Mouse (Mus musculus) embryonic facial prominence, embryonic 14.5 days (tissue): ENCODE measurements around the gene Tnfrsf11a. TPM values are rescaled to one million over a fixed set of nuclear protein-coding genes. Genes with fewer than 3 reads are reported as not detected.

Source experiments
- ATAC-seq: fragments of 200-750 bp; cut with Nextera tagmentation; 2 replicates; pipeline ENCODE4 v1.8.0; 2017; ENCODE audit warnings: low read depth, moderate number of reproducible peaks, moderate TSS enrichment
- DNase-seq: peaks from one replicate; pipeline ENCODE4 v3.0.0-alpha.2; 2015; ENCODE audit warnings: low spot score
- H3K27ac ChIP-seq: fragments of 300-500 bp; sonication (generic); replicated peaks from 2 replicates; pipeline ENCODE4 v1.5.1; 2014; ENCODE audit warnings: low read depth, mild to moderate bottlenecking, low read length, moderate library complexity
- H3K27me3 ChIP-seq: fragments of 300-500 bp; sonication (generic); replicated peaks from 2 replicates; pipeline ENCODE4 v1.6.1; 2014; ENCODE audit warnings: low read length; ENCODE audit not compliant: control insufficient read depth, insufficient read depth
- H3K36me3 ChIP-seq: fragments of 300-500 bp; sonication (generic); 2 replicates; pipeline ENCODE4 v1.6.1; 2014; ENCODE audit warnings: low read length, mixed read lengths; ENCODE audit not compliant: control insufficient read depth, insufficient read depth
- H3K4me1 ChIP-seq: fragments of 300-500 bp; sonication (generic); 2 replicates; pipeline ENCODE4 v1.6.1; 2014; ENCODE audit warnings: antibody characterized with exemption, low read length; ENCODE audit not compliant: control insufficient read depth, insufficient read depth
- H3K4me2 ChIP-seq: fragments of 300-500 bp; sonication (generic); 2 replicates; pipeline ENCODE4 v1.6.1; 2014; ENCODE audit warnings: low read depth, mild to moderate bottlenecking, low read length, moderate library complexity, mixed read lengths
- H3K4me3 ChIP-seq: fragments of 300-500 bp; sonication (generic); 2 replicates; pipeline ENCODE4 v1.5.1; 2014; ENCODE audit warnings: low read depth, mild to moderate bottlenecking, low read length
- H3K9ac ChIP-seq: fragments of 300-500 bp; sonication (generic); 2 replicates; pipeline ENCODE4 v1.6.1; 2014; ENCODE audit warnings: low read depth, mild to moderate bottlenecking, low read length, moderate library complexity, mixed read lengths
- H3K9me3 ChIP-seq: fragments of 300-500 bp; sonication (generic); 2 replicates; pipeline ENCODE4 v1.6.1; 2016; ENCODE audit warnings: low read length; ENCODE audit not compliant: control insufficient read depth
- WGBS: fragments of 180-500 bp; shearing (Covaris S2); extraction: QIAGEN DNeasy Blood & Tissue Kit; methylation state at CpG from one replicate; pipeline ENCODE4 v1.1.7; 2014; 5-methylcytosine and 5-hydroxymethylcytosine counted together
- polyA plus RNA-seq: library from polyadenylated mRNA; unstranded; fragments of >200 nt; fragmentation: Nextera tagmentation; extraction: Ambion mirVana; gene quantifications from 2 replicates; pipeline ENCODE4 v1.2.1, GENCODE M21; 2014

Tnfrsf11a gene
- polyA plus RNA-seq, 1 experiment from 2014 or later: 1.7 TPM

DNA sequence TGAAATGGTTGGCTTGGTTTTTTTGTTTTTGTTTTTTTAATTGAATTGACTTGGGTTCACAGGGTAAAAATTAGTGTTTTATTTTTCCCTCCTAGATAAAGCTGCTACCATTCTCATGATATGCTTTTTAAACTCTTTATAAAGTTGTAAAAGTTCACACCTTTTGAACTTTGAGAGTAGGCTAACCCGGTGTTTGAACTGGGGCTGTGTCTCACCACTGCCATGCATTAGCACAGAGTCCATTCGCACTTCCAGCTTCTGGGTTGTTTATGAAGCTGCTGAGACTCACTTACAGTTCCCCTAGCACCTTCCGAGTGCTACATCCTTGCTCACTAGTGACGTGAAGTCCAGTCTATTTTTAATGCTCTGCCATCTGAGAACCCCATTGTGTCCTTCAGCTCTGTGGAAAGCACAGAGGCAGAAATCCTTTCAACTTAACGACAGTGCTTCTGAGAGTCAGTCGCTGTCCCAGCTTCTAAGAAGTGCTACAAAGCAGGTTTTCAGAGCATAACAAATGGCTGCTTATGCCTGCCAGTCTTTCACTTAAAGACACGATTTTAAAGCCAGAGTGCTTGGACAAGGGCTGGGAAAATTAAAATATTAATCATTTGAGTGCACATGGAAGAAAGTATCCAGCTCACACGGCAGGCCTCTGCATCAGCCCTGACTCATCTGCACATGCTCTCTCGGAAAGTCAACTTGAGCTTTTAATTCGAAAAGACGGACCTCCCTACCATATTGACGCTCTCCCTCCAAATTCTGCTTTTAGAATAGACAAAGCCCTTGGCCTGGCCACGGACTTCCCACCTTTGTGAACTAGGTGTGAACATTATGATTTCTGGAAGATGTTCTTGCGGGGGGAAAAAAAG is 34.1 kb downstream of the Tnfrsf11a start:
- no peak overlapping the region for H3K4me2 ChIP-seq
- no peak overlapping the region for H3K4me3 ChIP-seq
- ATAC-seq (no peak), DNase-seq (no peak)
- H3K4me1 ChIP-seq: peaks cover 9% of the 10 kb centered on the region; the same call in 1 of the 2 replicates
- H3K36me3 ChIP-seq: no peaks in the 10 kb centered on the region
- 56% methylated on average over 14 of the region's 14 CpGs for WGBS
- no peaks in the 10 kb centered on the region for H3K27me3 ChIP-seq
- no peak overlapping the region for H3K27ac ChIP-seq
- H3K9ac ChIP-seq: no peak overlapping the region
- no peaks in the 10 kb centered on the region for H3K9me3 ChIP-seq

DNA sequence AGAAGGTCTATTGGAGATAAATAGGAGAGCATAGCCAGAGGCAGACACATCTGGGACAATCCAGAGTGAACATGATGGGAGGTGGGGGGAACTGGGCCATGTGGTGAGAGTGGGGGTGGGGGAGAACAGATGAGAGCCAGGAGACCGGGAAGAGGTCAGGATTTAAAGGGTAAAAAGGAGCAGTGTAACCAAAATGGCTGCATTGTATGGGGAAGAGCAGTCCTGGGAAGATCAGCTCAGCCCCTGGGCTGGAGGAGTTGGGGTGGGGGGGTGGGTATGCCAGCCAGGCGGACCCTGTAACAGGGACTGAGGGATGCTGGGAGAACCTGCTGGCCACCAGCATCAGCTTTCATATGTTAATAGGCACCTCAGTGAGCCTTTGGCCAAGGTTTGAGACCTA is 34.8 kb downstream of the Tnfrsf11a start:
- Histone ChIP-seq H3K4me1 (peaks cover 9% of the 10 kb centered on the region; the same call in 1 of the 2 replicates), H3K9me3 (no peaks in the 10 kb centered on the region), H3K36me3 (no peaks in the 10 kb centered on the region), H3K9ac (no peak overlapping the region), H3K27ac (no peak overlapping the region), H3K4me3 (no peak overlapping the region), H3K4me2 (no peak overlapping the region), H3K27me3 (no peaks in the 10 kb centered on the region)
- 34% methylated on average over 2 of the region's 2 CpGs for WGBS
- ATAC-seq (no peak), DNase-seq (no peak)

DNA sequence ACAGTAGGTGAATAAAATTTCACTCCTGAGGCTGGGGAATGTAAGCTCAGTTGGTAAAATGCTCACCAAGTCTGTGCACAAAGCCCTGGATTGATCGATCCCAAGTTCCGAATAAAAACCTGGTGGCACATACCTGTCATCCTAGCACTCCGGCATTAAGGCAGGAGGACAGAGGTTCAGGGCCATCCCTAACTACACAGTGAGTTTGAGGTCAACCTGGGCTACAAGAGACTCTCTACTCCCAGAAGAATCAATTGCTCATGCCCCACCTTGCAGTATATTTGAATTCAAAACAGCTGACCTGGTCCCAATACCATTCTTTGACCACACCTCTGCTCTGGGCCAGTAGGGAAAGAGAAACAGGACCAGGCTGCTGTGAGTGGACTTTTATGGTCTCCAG is 35.2 kb downstream of the Tnfrsf11a start:
- Histone ChIP-seq H3K27me3 (no peaks in the 10 kb centered on the region), H3K36me3 (no peaks in the 10 kb centered on the region), H3K4me2 (no peak overlapping the region), H3K27ac (no peak overlapping the region), H3K9ac (no peak overlapping the region), H3K4me3 (no peak overlapping the region), H3K4me1 (peaks cover 9% of the 10 kb centered on the region; the same call in 1 of the 2 replicates), H3K9me3 (no peaks in the 10 kb centered on the region)
- ATAC-seq (no peak), DNase-seq (no peak)
- WGBS: 85% methylated on average over 3 of the region's 3 CpGs

DNA sequence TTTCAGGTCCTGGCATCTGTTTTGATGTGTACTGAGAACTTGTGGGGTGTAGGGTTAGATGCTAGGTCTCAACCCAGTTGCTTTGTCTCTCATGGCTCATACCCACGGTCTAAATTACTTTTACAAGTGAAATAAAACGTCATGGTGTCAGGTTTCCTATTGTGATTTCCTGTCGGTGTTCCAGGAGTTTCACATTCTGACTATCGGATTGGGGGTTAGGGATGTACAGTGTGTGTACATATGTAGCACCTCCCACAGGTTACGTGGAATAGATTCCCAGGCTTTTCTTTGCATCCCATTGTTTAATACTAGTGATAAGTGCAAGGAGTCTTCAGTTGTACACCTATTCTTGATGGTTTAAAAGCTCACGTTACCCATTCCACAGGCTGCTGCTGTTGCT is 38.5 kb downstream of the Tnfrsf11a start:
- no peak overlapping the region for H3K4me3 ChIP-seq
- DNase-seq: peak; percentile 28
- WGBS: 21% methylated on average over 6 of the region's 6 CpGs
- H3K36me3 ChIP-seq: no peaks in the 10 kb centered on the region
- H3K4me1 ChIP-seq: peaks cover 9% of the 10 kb centered on the region; the same call in 1 of the 2 replicates
- peak; percentile 42 for ATAC-seq
- no peak overlapping the region for H3K9ac ChIP-seq
- no peaks in the 10 kb centered on the region for H3K27me3 ChIP-seq
- H3K9me3 ChIP-seq: no peaks in the 10 kb centered on the region
- H3K4me2 ChIP-seq: peak overlapping the region; percentile 28
- no peak overlapping the region for H3K27ac ChIP-seq

DNA sequence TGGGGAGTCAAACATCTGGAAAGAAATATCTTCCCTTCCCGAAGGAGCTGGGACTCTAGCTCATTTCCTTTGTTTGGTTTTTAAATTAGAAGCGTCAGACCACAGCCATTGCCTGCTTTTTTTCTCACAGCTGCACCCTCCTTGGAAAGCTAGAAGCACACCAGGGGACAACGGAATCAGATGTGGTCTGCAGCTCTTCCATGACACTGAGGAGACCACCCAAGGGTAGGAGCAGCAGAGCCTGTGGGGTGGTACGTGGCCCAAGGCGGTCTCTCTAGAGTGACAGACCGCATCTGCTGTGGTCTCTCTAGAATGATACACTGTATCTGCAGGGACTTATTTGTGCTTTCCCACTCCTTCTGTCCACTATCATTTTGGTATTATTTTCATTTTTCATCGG is 39.2 kb downstream of the Tnfrsf11a start:
- H3K4me1 ChIP-seq: peaks cover 9% of the 10 kb centered on the region; the same call in 1 of the 2 replicates
- ATAC-seq (peak; percentile 55), DNase-seq (peak; percentile 59)
- no peak overlapping the region for H3K27ac ChIP-seq
- H3K4me3 ChIP-seq: no peak overlapping the region
- no peak overlapping the region for H3K9ac ChIP-seq
- WGBS: 37% methylated on average over 7 of the region's 7 CpGs
- H3K27me3 ChIP-seq: no peaks in the 10 kb centered on the region
- peak overlapping the region; percentile 28 for H3K4me2 ChIP-seq
- H3K9me3 ChIP-seq: no peaks in the 10 kb centered on the region
- no peaks in the 10 kb centered on the region for H3K36me3 ChIP-seq

GRCm38 (mm10) chr1:105824356-105824755 is 43.8 kb downstream of the Tnfrsf11a start:
- Histone ChIP-seq H3K27ac (no peak overlapping the region), H3K4me1 (0 out of 2 replicates have a peak, but pooled peaks cover under 1% of the 10 kb centered on the region), H3K9ac (no peak overlapping the region), H3K9me3 (no peaks in the 10 kb centered on the region), H3K4me3 (no peak overlapping the region), H3K27me3 (no peaks in the 10 kb centered on the region), H3K4me2 (no peak overlapping the region), H3K36me3 (no peaks in the 10 kb centered on the region)
- ATAC-seq (no peak), DNase-seq (no peak)
- WGBS: 91% methylated on average over 4 of the region's 4 CpGs

GRCm38 (mm10) chr1:105824980-105825379 is 44.5 kb downstream of the Tnfrsf11a start:
- Histone ChIP-seq H3K4me3 (no peak overlapping the region), H3K27me3 (no peaks in the 10 kb centered on the region), H3K9ac (no peak overlapping the region), H3K9me3 (no peaks in the 10 kb centered on the region), H3K4me2 (no peak overlapping the region), H3K36me3 (no peaks in the 10 kb centered on the region), H3K27ac (no peak overlapping the region), H3K4me1 (no peaks in the 10 kb centered on the region)
- 77% methylated on average over 4 of the region's 4 CpGs for WGBS
- DNase-seq: no peak
- ATAC-seq: no peak

GRCm38 (mm10) chr1:105827374-105827773 is 46.9 kb downstream of the Tnfrsf11a start:
- DNase-seq: no peak
- H3K4me3 ChIP-seq: no peak overlapping the region
- no peaks in the 10 kb centered on the region for H3K9me3 ChIP-seq
- no peak overlapping the region for H3K9ac ChIP-seq
- ATAC-seq: no peak
- no peak overlapping the region for H3K4me2 ChIP-seq
- WGBS: 87% methylated on average over 7 of the region's 7 CpGs
- no peaks in the 10 kb centered on the region for H3K27me3 ChIP-seq
- no peaks in the 10 kb centered on the region for H3K4me1 ChIP-seq
- no peaks in the 10 kb centered on the region for H3K36me3 ChIP-seq
- no peak overlapping the region for H3K27ac ChIP-seq
